Mouse (Mus musculus) bone marrow, adult 2 months (tissue): Measurements from ENCODE around the gene P2ry1.

Source experiments
- CTCF ChIP-seq: fragments of 200-500 bp; IDR thresholded peaks from 2 replicates; pipeline ENCODE4 v1.5.1; 2011; ENCODE audit warnings: low read length, control low read depth; ENCODE audit not compliant: control insufficient read depth, insufficient read depth
- POLR2A ChIP-seq: fragments of 200-500 bp; IDR thresholded peaks from 2 replicates; pipeline ENCODE4 v1.6.1; 2011; ENCODE audit warnings: low read depth, mild to moderate bottlenecking, control low read depth, low read length, borderline replicate concordance; ENCODE audit not compliant: control insufficient read depth

- TF ChIP-seq POLR2A = no peak
- TF ChIP-seq CTCF = no peak
Observed at GRCm38 (mm10) chr3:61012550-61012949, 10.0 kb downstream of the P2ry1 start.
